Mouse (Mus musculus): ENCODE data around the gene Yipf2. TPM values are rescaled to one million over a fixed set of nuclear protein-coding genes. Genes with fewer than 3 reads are reported as not detected.

Yipf2 gene
- 15.5 and 16.0 TPM in 2 replicates for polyA plus RNA-seq (2014; fragmentation: Nextera tagmentation; extraction: Ambion mirVana)

GRCm38 (mm10) chr9:21592703-21593121 lies at the start of gene Yipf2, which contains the start of gene Timm29:
Gene Yipf2, minus strand, starts transcription at chr9:21592828.
Gene Timm29, plus strand, starts transcription at chr9:21592722.
- Histone ChIP-seq H3K9ac (ENCODE audit: low read length) (peak within 1 kb of the TSS; percentile 88), H3K4me3 (ENCODE audit: low read depth, low read length) (peak within 1 kb of the TSS; percentile 93), H3K36me3 (ENCODE audit: control insufficient read depth, insufficient read depth, low read length) (peaks cover 7% of the 10 kb centered on the region), H3K9me3 (ENCODE audit: control insufficient read depth, low read length) (no peaks in the 10 kb centered on the region), H3K4me2 (ENCODE audit: low read depth, low read length, severe bottlenecking) (peak within 1 kb of the TSS; percentile 90), H3K27ac (ENCODE audit: low read depth, low read length) (peak within 1 kb of the TSS; percentile 42; the same call in 1 of the 2 replicates), H3K4me1 (replicated peaks; ENCODE audit: control insufficient read depth, insufficient read depth, low read length) (peaks cover 10% of the 10 kb centered on the region; the same call in 1 of the 2 replicates), H3K27me3 (ENCODE audit: control insufficient read depth, insufficient read depth, low read length) (no peaks in the 10 kb centered on the region)
- WGBS = under 1% methylated on average over 30 of the region's 30 CpGs
- ATAC-seq (replicated peaks; ENCODE audit: low FRiP score) = peak; percentile 89
- peak; percentile 91 for DNase-seq (ENCODE audit: low spot score)

GRCm38 (mm10) chr9:21639031-21639430 lies 46.4 kb upstream of the Yipf2 start:
- H3K9ac ChIP-seq (ENCODE audit: low read length) = no peak overlapping the region
- no peak overlapping the region for H3K4me3 ChIP-seq (ENCODE audit: low read depth, low read length)
- DNase-seq (ENCODE audit: low spot score) (no peak), ATAC-seq (replicated peaks; ENCODE audit: low FRiP score) (no peak)
- no peaks in the 10 kb centered on the region for H3K9me3 ChIP-seq (ENCODE audit: control insufficient read depth, low read length)
- 97% methylated on average over 11 of the region's 11 CpGs for WGBS
- H3K27ac ChIP-seq (ENCODE audit: low read depth, low read length) = no peak overlapping the region
- H3K27me3 ChIP-seq (ENCODE audit: control insufficient read depth, insufficient read depth, low read length) = no peaks in the 10 kb centered on the region
- H3K4me2 ChIP-seq (ENCODE audit: low read depth, low read length, severe bottlenecking) = no peak overlapping the region
- peaks cover 49% of the 10 kb centered on the region for H3K36me3 ChIP-seq (ENCODE audit: control insufficient read depth, insufficient read depth, low read length)
- H3K4me1 ChIP-seq (replicated peaks; ENCODE audit: control insufficient read depth, insufficient read depth, low read length) = no peaks in the 10 kb centered on the region

GRCm38 (mm10) chr9:21635639-21636038 lies 43.0 kb upstream of the Yipf2 start:
- Histone ChIP-seq H3K4me1 (replicated peaks; ENCODE audit: control insufficient read depth, insufficient read depth, low read length) (no peaks in the 10 kb centered on the region), H3K4me3 (ENCODE audit: low read depth, low read length) (no peak overlapping the region), H3K27ac (ENCODE audit: low read depth, low read length) (no peak overlapping the region), H3K27me3 (ENCODE audit: control insufficient read depth, insufficient read depth, low read length) (no peaks in the 10 kb centered on the region), H3K9ac (ENCODE audit: low read length) (no peak overlapping the region), H3K4me2 (ENCODE audit: low read depth, low read length, severe bottlenecking) (no peak overlapping the region), H3K9me3 (ENCODE audit: control insufficient read depth, low read length) (no peaks in the 10 kb centered on the region), H3K36me3 (ENCODE audit: control insufficient read depth, insufficient read depth, low read length) (peaks cover 24% of the 10 kb centered on the region)
- DNase-seq (ENCODE audit: low spot score) = no peak
- no peak for ATAC-seq (replicated peaks; ENCODE audit: low FRiP score)
- 70% methylated on average over 7 of the region's 7 CpGs for WGBS

GRCm38 (mm10) chr9:21633106-21633505 lies 40.5 kb upstream of the Yipf2 start:
- Histone ChIP-seq H3K4me2 (ENCODE audit: low read depth, low read length, severe bottlenecking) (no peak overlapping the region), H3K27ac (ENCODE audit: low read depth, low read length) (no peak overlapping the region), H3K4me1 (replicated peaks; ENCODE audit: control insufficient read depth, insufficient read depth, low read length) (no peaks in the 10 kb centered on the region), H3K36me3 (ENCODE audit: control insufficient read depth, insufficient read depth, low read length) (peaks cover 9% of the 10 kb centered on the region; the same call in 1 of the 2 replicates), H3K9ac (ENCODE audit: low read length) (no peak overlapping the region), H3K27me3 (ENCODE audit: control insufficient read depth, insufficient read depth, low read length) (no peaks in the 10 kb centered on the region), H3K4me3 (ENCODE audit: low read depth, low read length) (no peak overlapping the region), H3K9me3 (ENCODE audit: control insufficient read depth, low read length) (no peaks in the 10 kb centered on the region)
- DNase-seq (ENCODE audit: low spot score) = no peak
- ATAC-seq (replicated peaks; ENCODE audit: low FRiP score) = no peak
- WGBS = 69% methylated on average over 3 of the region's 3 CpGs

DNA sequence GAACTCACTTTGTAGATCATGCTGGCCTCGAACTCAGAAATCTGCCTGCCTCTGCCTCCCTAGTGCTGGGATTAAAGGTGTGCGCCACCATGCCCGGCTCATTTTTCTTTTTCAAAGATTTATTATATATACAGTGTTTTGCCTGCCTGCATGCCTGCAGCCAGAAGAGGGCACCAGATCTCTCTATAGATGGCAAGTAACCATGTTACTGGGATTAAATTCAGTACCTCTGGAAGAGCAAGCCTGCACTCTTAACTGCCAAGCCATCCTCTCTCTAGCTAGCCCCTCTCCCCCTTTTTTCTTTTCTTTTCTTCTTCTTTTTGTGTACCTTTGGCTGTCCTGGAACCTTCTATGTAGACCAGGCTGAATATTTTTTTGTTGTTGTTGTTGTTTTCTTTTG lies 38.0 kb upstream of the Yipf2 start:
- DNase-seq (ENCODE audit: low spot score) (no peak), ATAC-seq (replicated peaks; ENCODE audit: low FRiP score) (no peak)
- no peak overlapping the region for H3K4me2 ChIP-seq (ENCODE audit: low read depth, low read length, severe bottlenecking)
- no peak overlapping the region for H3K4me3 ChIP-seq (ENCODE audit: low read depth, low read length)
- H3K36me3 ChIP-seq (ENCODE audit: control insufficient read depth, insufficient read depth, low read length) = peaks cover 2% of the 10 kb centered on the region; the same call in 1 of the 2 replicates
- no peak overlapping the region for H3K9ac ChIP-seq (ENCODE audit: low read length)
- 91% methylated on average over 3 of the region's 3 CpGs for WGBS
- H3K9me3 ChIP-seq (ENCODE audit: control insufficient read depth, low read length) = no peaks in the 10 kb centered on the region
- H3K27ac ChIP-seq (ENCODE audit: low read depth, low read length) = no peak overlapping the region
- no peaks in the 10 kb centered on the region for H3K27me3 ChIP-seq (ENCODE audit: control insufficient read depth, insufficient read depth, low read length)
- no peaks in the 10 kb centered on the region for H3K4me1 ChIP-seq (replicated peaks; ENCODE audit: control insufficient read depth, insufficient read depth, low read length)

GRCm38 (mm10) chr9:21627145-21627795 lies 34.6 kb upstream of the Yipf2 start:
- no peak overlapping the region for H3K9ac ChIP-seq (ENCODE audit: low read length)
- H3K27ac ChIP-seq (ENCODE audit: low read depth, low read length) = no peak overlapping the region
- WGBS = 88% methylated on average over 5 of the region's 5 CpGs
- no peak for DNase-seq (ENCODE audit: low spot score)
- no peak for ATAC-seq (replicated peaks; ENCODE audit: low FRiP score)
- H3K27me3 ChIP-seq (ENCODE audit: control insufficient read depth, insufficient read depth, low read length) = no peaks in the 10 kb centered on the region
- H3K36me3 ChIP-seq (ENCODE audit: control insufficient read depth, insufficient read depth, low read length) = no peaks in the 10 kb centered on the region; the same call in 1 of the 2 replicates
- no peak overlapping the region for H3K4me3 ChIP-seq (ENCODE audit: low read depth, low read length)
- H3K4me1 ChIP-seq (replicated peaks; ENCODE audit: control insufficient read depth, insufficient read depth, low read length) = no peaks in the 10 kb centered on the region
- no peak overlapping the region for H3K4me2 ChIP-seq (ENCODE audit: low read depth, low read length, severe bottlenecking)
- no peaks in the 10 kb centered on the region for H3K9me3 ChIP-seq (ENCODE audit: control insufficient read depth, low read length)

DNA sequence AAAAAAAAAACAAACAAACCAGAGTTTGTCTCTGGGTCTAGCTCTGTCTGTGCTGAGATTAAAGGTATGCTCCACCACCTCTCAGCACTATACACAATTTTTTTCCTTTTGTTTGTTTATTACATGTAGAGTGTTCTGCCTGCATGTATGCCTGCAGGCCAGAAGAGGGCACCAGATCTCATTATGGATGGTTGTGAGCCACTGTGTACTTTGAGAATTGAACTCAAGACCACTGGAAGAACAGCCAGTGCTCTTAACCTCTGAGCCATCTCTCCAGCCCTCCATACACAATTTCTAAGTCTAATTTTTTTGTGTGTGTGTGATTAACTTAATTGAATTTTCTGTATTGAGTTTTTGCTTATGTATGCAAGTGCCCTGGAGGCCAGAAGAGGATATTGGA lies 33.9 kb upstream of the Yipf2 start:
- H3K4me1 ChIP-seq (replicated peaks; ENCODE audit: control insufficient read depth, insufficient read depth, low read length) = no peaks in the 10 kb centered on the region
- H3K36me3 ChIP-seq (ENCODE audit: control insufficient read depth, insufficient read depth, low read length) = no peaks in the 10 kb centered on the region; the same call in 1 of the 2 replicates
- H3K9me3 ChIP-seq (ENCODE audit: control insufficient read depth, low read length) = no peaks in the 10 kb centered on the region
- H3K4me3 ChIP-seq (ENCODE audit: low read depth, low read length) = no peak overlapping the region
- ATAC-seq (replicated peaks; ENCODE audit: low FRiP score) (no peak), DNase-seq (ENCODE audit: low spot score) (no peak)
- H3K4me2 ChIP-seq (ENCODE audit: low read depth, low read length, severe bottlenecking) = no peak overlapping the region
- H3K27ac ChIP-seq (ENCODE audit: low read depth, low read length) = no peak overlapping the region
- no peaks in the 10 kb centered on the region for H3K27me3 ChIP-seq (ENCODE audit: control insufficient read depth, insufficient read depth, low read length)
- H3K9ac ChIP-seq (ENCODE audit: low read length) = no peak overlapping the region

DNA sequence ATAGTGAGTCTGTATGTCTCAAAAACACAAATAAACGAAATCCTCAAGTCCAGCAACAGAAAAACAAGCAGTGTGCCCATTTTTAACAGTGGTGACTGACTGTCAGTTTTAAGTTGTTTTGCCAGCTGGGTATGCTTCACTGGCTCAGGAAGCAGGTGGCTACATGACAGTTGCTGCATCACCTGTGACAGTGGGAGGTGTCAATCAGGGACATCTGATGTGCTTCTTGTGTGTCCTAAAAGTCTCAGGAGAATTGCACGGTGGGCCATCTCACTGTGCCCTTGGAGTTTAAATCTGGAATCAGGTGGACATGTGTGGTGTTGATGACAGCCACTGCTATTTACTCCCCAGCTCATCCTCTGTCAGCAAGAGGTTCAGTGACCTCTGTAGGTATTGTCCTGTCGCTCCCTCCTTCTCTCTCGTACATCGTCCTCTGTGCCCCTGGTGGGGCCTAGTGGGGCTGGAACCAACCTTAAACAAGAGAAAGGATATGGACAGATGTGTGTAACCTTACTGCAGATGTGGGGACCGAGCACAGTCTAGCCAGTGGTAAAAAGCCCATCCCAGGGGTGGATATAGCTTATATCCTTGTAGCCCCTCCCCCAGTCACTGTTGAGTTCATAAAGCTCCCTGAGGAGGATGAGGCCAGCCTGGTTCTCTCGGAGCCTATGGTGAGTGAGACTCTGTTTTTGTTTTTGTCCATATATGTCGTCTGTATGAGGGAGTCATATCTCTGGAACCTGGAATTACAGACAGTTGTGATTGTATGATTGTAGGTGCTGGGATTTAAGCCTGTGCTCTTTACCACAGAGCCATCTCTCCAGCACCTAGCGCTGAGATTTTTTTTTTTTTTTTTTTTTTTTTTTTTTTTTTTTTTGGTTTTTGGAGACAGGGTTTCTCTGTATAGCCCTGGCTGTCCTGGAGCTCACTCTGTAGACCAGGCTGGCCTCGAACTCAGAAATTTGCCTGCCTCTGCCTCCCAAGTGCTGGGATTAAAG lies 33.0 kb upstream of the Yipf2 start:
- no peaks in the 10 kb centered on the region for H3K4me1 ChIP-seq (replicated peaks; ENCODE audit: control insufficient read depth, insufficient read depth, low read length)
- no peaks in the 10 kb centered on the region; the same call in 1 of the 2 replicates for H3K36me3 ChIP-seq (ENCODE audit: control insufficient read depth, insufficient read depth, low read length)
- H3K4me3 ChIP-seq (ENCODE audit: low read depth, low read length) = no peak overlapping the region
- H3K4me2 ChIP-seq (ENCODE audit: low read depth, low read length, severe bottlenecking) = no peak overlapping the region
- H3K27ac ChIP-seq (ENCODE audit: low read depth, low read length) = no peak overlapping the region
- DNase-seq (ENCODE audit: low spot score) (no peak), ATAC-seq (replicated peaks; ENCODE audit: low FRiP score) (no peak)
- WGBS = 90% methylated on average over 9 of the region's 10 CpGs
- H3K27me3 ChIP-seq (ENCODE audit: control insufficient read depth, insufficient read depth, low read length) = no peaks in the 10 kb centered on the region
- H3K9ac ChIP-seq (ENCODE audit: low read length) = no peak overlapping the region
- H3K9me3 ChIP-seq (ENCODE audit: control insufficient read depth, low read length) = no peaks in the 10 kb centered on the region

All from forebrain, embryonic 11.5 days (tissue).